Mouse (Mus musculus) hindbrain, embryonic 10.5 days (tissue): ENCODE measurements around the gene Pdgfb. TPM values are rescaled to one million over a fixed set of nuclear protein-coding genes. Genes with fewer than 3 reads are reported as not detected.

Experiments used
- polyA plus RNA-seq: library from polyadenylated mRNA; unstranded; fragments of >200 nt; fragmentation: Nextera tagmentation; extraction: Ambion mirVana; gene quantifications from 2 replicates; pipeline ENCODE4 v1.2.1, GENCODE M21; 2016

Pdgfb gene
- polyA plus RNA-seq, 1 experiment from 2014 or later = 1.8 TPM

Other genes with a start within 250 kb of the Pdgfb start
- gene Dnal4, start 237.1 kb downstream of the Pdgfb start, polyA plus RNA-seq = 68.0 and 83.0 TPM in 2 replicates
- 2.2 and 4.6 TPM in 2 replicates for gene Nptxr, start 210.2 kb downstream of the Pdgfb start, polyA plus RNA-seq
- gene Npcd, start 180.7 kb downstream of the Pdgfb start, polyA plus RNA-seq = 0.14 and 0.17 TPM in 2 replicates
- gene Cbx6, start 180.3 kb downstream of the Pdgfb start, polyA plus RNA-seq = 20.7 and 26.1 TPM in 2 replicates
- gene Apobec3, start 123.3 kb downstream of the Pdgfb start, polyA plus RNA-seq = 6.9 and 9.0 TPM in 2 replicates
- 2.4 and 2.9 TPM in 2 replicates for gene Cbx7, start 43.9 kb downstream of the Pdgfb start, polyA plus RNA-seq
- 7.6 and 7.7 TPM in 2 replicates for gene Syngr1, start 76.4 kb upstream of the Pdgfb start, polyA plus RNA-seq
- gene Rpl3, start 76.9 kb upstream of the Pdgfb start, polyA plus RNA-seq = 806 and 957 TPM in 2 replicates
- 41.3 and 42.8 TPM in 2 replicates for gene Tab1, start 118.2 kb upstream of the Pdgfb start, polyA plus RNA-seq
- 6.3 and 8.6 TPM in 2 replicates for gene Mgat3, start 158.7 kb upstream of the Pdgfb start, polyA plus RNA-seq
- gene Mief1, start 219.0 kb upstream of the Pdgfb start, polyA plus RNA-seq = 38.6 and 39.3 TPM in 2 replicates
- not detected in 2 replicates for gene AC140267.1, start 220.9 kb upstream of the Pdgfb start, polyA plus RNA-seq
- gene Atf4, start 240.2 kb upstream of the Pdgfb start, polyA plus RNA-seq = 111 TPM in 2 replicates
- gene Rps19bp1, start 249.3 kb upstream of the Pdgfb start, polyA plus RNA-seq = 67.4 TPM in 2 replicates